Mouse (Mus musculus) intestine, embryonic 14.5 days (tissue): ENCODE measurements around the gene Creb5. TPM values are rescaled to one million over a fixed set of nuclear protein-coding genes. Genes with fewer than 3 reads are reported as not detected.

Experiments
- ATAC-seq: fragments of 200-750 bp; cut with Nextera tagmentation; replicated peaks from 2 replicates; pipeline ENCODE4 v1.8.0; 2017; ENCODE audit warnings: low read depth, moderate number of reproducible peaks, moderate TSS enrichment, moderate library complexity; ENCODE audit not compliant: low FRiP score, low TSS enrichment
- DNase-seq: peaks from one replicate; pipeline ENCODE4 v3.0.0-alpha.2; 2018; ENCODE audit warnings: low spot score
- H3K27ac ChIP-seq: fragments of 300-500 bp; sonication (generic); 2 replicates; pipeline ENCODE4 v1.5.1; 2014; ENCODE audit warnings: low read depth, mild to moderate bottlenecking, control low read depth
- H3K27me3 ChIP-seq: fragments of 300-500 bp; sonication (generic); replicated peaks from 2 replicates; pipeline ENCODE4 v1.6.1; 2014; ENCODE audit warnings: low read length, control low read depth; ENCODE audit not compliant: control insufficient read depth, insufficient read depth
- H3K36me3 ChIP-seq: fragments of 300-500 bp; sonication (generic); 2 replicates; pipeline ENCODE4 v1.6.1; 2014; ENCODE audit warnings: low read length, control low read depth; ENCODE audit not compliant: control insufficient read depth, insufficient read depth
- H3K4me1 ChIP-seq: fragments of 300-500 bp; sonication (generic); replicated peaks from 2 replicates; pipeline ENCODE4 v1.6.1; 2014; ENCODE audit warnings: low read length, control low read depth, mixed read lengths; ENCODE audit not compliant: control insufficient read depth, insufficient read depth
- H3K4me2 ChIP-seq: fragments of 300-500 bp; sonication (generic); 2 replicates; pipeline ENCODE4 v1.6.1; 2014; ENCODE audit warnings: low read length
- H3K4me3 ChIP-seq: fragments of 300-500 bp; sonication (generic); 2 replicates; pipeline ENCODE4 v1.5.1; 2014; ENCODE audit warnings: low read depth, low read length, control low read depth, mixed read lengths
- H3K9ac ChIP-seq: fragments of 300-500 bp; sonication (generic); 2 replicates; pipeline ENCODE4 v1.6.1; 2014; ENCODE audit warnings: mild to moderate bottlenecking, low read length
- H3K9me3 ChIP-seq: fragments of 300-500 bp; sonication (generic); 2 replicates; pipeline ENCODE4 v1.6.1; 2016; ENCODE audit warnings: low read length, control low read depth; ENCODE audit not compliant: control insufficient read depth
- WGBS: fragments of 180-500 bp; shearing (Covaris S2); extraction: QIAGEN DNeasy Blood & Tissue Kit; methylation state at CpG from one replicate; pipeline ENCODE4 v1.1.7; 2014; 5-methylcytosine and 5-hydroxymethylcytosine counted together
- polyA plus RNA-seq: library from polyadenylated mRNA; unstranded; fragments of >200 nt; fragmentation: Nextera tagmentation; extraction: Ambion mirVana; gene quantifications from 2 replicates; pipeline ENCODE4 v1.2.1, GENCODE M21; 2014

Creb5 gene
- polyA plus RNA-seq, 1 experiment from 2014 or later, result 5.3 TPM

GRCm38 (mm10) chr6:53643481-53643880, 356.4 kb downstream of the Creb5 start:
- Histone ChIP-seq H3K36me3 (no peaks in the 10 kb centered on the region), H3K27me3 (no peaks in the 10 kb centered on the region), H3K9me3 (no peaks in the 10 kb centered on the region), H3K27ac (no peak overlapping the region), H3K9ac (no peak overlapping the region), H3K4me2 (no peak overlapping the region), H3K4me1 (no peaks in the 10 kb centered on the region), H3K4me3 (no peak overlapping the region)
- 75% methylated on average over 5 of the region's 5 CpGs for WGBS
- no peak for ATAC-seq
- no peak for DNase-seq

- 85% methylated on average over 6 of the region's 6 CpGs for WGBS
- no peaks in the 10 kb centered on the region for H3K36me3 ChIP-seq
- no peak overlapping the region for H3K4me2 ChIP-seq
- H3K4me3 ChIP-seq, result no peak overlapping the region
- no peak overlapping the region for H3K27ac ChIP-seq
- ATAC-seq (no peak), DNase-seq (no peak)
- H3K9me3 ChIP-seq, result no peaks in the 10 kb centered on the region
- no peaks in the 10 kb centered on the region for H3K4me1 ChIP-seq
- no peaks in the 10 kb centered on the region for H3K27me3 ChIP-seq
- no peak overlapping the region for H3K9ac ChIP-seq
These were observed 357.0 kb downstream of the Creb5 start for GRCm38 (mm10) chr6:53644056-53644455.

DNA sequence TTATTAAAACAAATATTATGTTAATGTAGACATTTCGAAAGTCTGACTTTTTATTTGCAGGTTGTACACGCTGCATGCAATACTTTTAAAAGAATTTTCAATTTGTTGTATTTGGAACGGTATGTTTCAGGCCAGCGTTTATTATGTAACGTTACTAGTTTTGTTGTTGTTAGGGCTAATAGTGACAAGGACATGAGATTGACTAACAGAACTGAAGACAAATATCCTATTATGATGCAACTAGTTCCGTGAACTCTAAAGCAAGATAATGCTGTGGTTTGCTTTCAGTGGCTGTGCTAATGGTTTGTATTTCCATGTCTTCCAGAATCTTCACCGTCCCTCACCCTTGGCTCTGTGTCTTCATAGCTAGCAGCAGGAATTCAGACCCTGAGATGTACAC, 357.9 kb downstream of the Creb5 start:
- Histone ChIP-seq H3K4me3 (no peak overlapping the region), H3K4me1 (no peaks in the 10 kb centered on the region), H3K27me3 (no peaks in the 10 kb centered on the region), H3K27ac (no peak overlapping the region), H3K9me3 (no peaks in the 10 kb centered on the region), H3K9ac (no peak overlapping the region), H3K4me2 (no peak overlapping the region), H3K36me3 (no peaks in the 10 kb centered on the region)
- DNase-seq (no peak), ATAC-seq (no peak)
- 85% methylated on average over 7 of the region's 7 CpGs for WGBS

DNA sequence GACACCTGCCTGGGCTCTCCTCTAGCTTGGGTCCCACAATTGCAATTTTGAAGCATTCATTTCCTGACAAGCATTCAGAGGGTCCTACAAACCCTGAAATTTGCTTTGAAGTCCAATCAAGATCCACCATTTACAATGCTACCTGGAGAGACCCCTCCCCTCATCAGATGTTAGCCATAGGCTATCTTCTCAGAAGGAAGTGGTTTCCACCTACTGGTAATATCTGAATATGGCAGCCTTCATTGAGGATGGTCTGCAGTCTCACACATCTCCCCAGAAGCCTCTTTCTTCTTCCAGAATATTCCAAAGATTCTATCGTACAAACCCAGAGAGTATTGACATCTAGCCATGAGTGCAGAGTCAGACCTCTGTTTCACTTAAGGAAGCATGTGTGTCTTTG, 362.7 kb downstream of the Creb5 start:
- DNase-seq (no peak), ATAC-seq (no peak)
- H3K4me2 ChIP-seq, result no peak overlapping the region
- H3K9ac ChIP-seq, result no peak overlapping the region
- no peak overlapping the region for H3K4me3 ChIP-seq
- no peak overlapping the region for H3K27ac ChIP-seq
- no peaks in the 10 kb centered on the region for H3K4me1 ChIP-seq
- H3K27me3 ChIP-seq, result no peaks in the 10 kb centered on the region
- H3K9me3 ChIP-seq, result no peaks in the 10 kb centered on the region
- H3K36me3 ChIP-seq, result no peaks in the 10 kb centered on the region
- WGBS, result 72% methylated on average over 1 of the region's 1 CpGs

DNA sequence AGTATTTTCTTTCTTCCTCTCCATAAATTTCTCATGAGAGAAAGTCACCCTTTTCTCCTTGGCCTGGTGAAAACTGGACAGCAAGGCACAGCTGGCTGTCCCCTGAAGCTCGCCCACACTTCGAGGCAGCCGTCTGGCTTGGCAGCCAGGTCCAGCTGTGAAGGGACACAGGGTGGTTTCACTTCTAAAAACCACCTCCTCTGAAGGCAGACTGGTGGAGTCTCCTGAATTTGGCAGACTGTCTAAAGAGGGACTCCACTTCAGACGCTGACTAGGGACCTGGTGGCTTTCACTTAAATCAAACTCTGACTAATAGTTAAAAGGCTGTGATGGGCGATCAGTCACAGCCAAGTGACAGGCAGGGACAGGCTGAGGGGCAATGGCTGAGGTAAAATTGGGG, 365.6 kb downstream of the Creb5 start:
- Histone ChIP-seq H3K4me2 (no peak overlapping the region), H3K27me3 (no peaks in the 10 kb centered on the region), H3K27ac (no peak overlapping the region), H3K4me3 (no peak overlapping the region), H3K9ac (no peak overlapping the region), H3K9me3 (no peaks in the 10 kb centered on the region), H3K36me3 (no peaks in the 10 kb centered on the region), H3K4me1 (no peaks in the 10 kb centered on the region)
- no peak for ATAC-seq
- no peak for DNase-seq
- WGBS, result 58% methylated on average over 5 of the region's 5 CpGs

GRCm38 (mm10) chr6:53653706-53654360, 366.8 kb downstream of the Creb5 start:
- Histone ChIP-seq H3K4me2 (no peak overlapping the region), H3K9ac (no peak overlapping the region), H3K27ac (no peak overlapping the region), H3K36me3 (no peaks in the 10 kb centered on the region), H3K4me1 (no peaks in the 10 kb centered on the region), H3K27me3 (no peaks in the 10 kb centered on the region), H3K9me3 (no peaks in the 10 kb centered on the region), H3K4me3 (no peak overlapping the region)
- DNase-seq, result no peak
- no peak for ATAC-seq
- WGBS, result 47% methylated on average over 8 of the region's 8 CpGs

GRCm38 (mm10) chr6:53654361-53654824, 367.3 kb downstream of the Creb5 start:
- Histone ChIP-seq H3K27me3 (no peaks in the 10 kb centered on the region), H3K36me3 (no peaks in the 10 kb centered on the region), H3K4me2 (no peak overlapping the region), H3K4me1 (no peaks in the 10 kb centered on the region), H3K4me3 (no peak overlapping the region), H3K27ac (no peak overlapping the region), H3K9ac (no peak overlapping the region), H3K9me3 (no peaks in the 10 kb centered on the region)
- WGBS, result 49% methylated on average over 12 of the region's 12 CpGs
- ATAC-seq (no peak), DNase-seq (no peak)

DNA sequence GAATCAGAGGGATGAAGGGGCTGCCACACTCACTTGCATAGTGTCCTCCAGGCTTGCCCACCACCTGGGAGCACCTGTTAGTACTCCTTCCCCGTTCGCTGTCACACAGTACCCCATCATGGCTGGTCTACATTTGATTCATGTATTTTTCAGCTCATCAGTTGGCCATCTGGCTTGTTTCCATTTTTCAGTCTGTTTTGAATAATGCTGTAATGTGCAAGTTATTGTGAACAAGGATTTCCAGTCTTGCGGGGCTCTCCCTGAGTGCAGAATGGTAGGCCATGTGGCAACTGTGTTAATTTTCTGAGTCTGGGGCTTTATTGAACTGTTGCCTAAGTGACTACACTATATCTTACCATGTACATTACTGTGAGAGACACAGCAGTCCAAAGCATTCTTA, 369.4 kb downstream of the Creb5 start:
- no peaks in the 10 kb centered on the region for H3K36me3 ChIP-seq
- H3K4me2 ChIP-seq, result no peak overlapping the region
- no peak overlapping the region for H3K27ac ChIP-seq
- DNase-seq (no peak), ATAC-seq (no peak)
- no peak overlapping the region for H3K9ac ChIP-seq
- WGBS, result 69% methylated on average over 3 of the region's 3 CpGs
- no peaks in the 10 kb centered on the region for H3K4me1 ChIP-seq
- H3K9me3 ChIP-seq, result no peaks in the 10 kb centered on the region
- no peaks in the 10 kb centered on the region for H3K27me3 ChIP-seq
- H3K4me3 ChIP-seq, result no peak overlapping the region

- Histone ChIP-seq H3K4me2 (no peak overlapping the region), H3K27me3 (no peaks in the 10 kb centered on the region), H3K27ac (no peak overlapping the region), H3K4me1 (no peaks in the 10 kb centered on the region), H3K36me3 (no peaks in the 10 kb centered on the region), H3K9ac (no peak overlapping the region), H3K4me3 (no peak overlapping the region), H3K9me3 (no peaks in the 10 kb centered on the region)
- DNase-seq (no peak), ATAC-seq (no peak)
- 64% methylated on average over 4 of the region's 4 CpGs for WGBS
These were observed 370.4 kb downstream of the Creb5 start for GRCm38 (mm10) chr6:53657483-53657882.
